Mouse (Mus musculus): ENCODE measurements at regions not wholly inside any gene's neighbourhood (a gene's known extent, or its start where the extent isn't known, plus 50 kb on each side); places are given as distances from the start of the nearest gene placed in this dataset.

DNA sequence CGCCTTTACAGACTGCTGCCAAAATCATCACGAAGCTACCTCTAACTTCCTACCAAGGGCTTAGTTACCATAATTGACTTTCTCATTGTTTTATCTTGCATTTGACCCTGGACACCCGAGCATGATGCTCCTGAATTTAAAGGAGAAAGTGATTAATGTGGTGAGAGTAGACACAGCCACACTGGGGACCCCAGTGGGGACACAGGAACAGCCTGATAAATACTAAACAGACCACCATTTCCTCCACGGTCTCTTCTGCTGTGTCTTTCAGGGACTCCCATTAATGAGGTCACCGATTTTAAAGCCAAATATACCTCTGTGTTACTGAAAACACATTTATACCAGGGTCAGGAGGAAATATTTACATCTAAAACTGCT lies 235.2 kb upstream of the Slc7a11 start:
- H3K4me3 ChIP-seq: no peak overlapping the region
- H3K36me3 ChIP-seq (replicated peaks): no peaks in the 10 kb centered on the region
- no peaks in the 10 kb centered on the region for H3K9me3 ChIP-seq
- H3K27ac ChIP-seq: no peak overlapping the region
- peaks cover 17% of the 10 kb centered on the region for H3K4me1 ChIP-seq
- WGBS: 53% methylated on average over 5 of the region's 5 CpGs
- no peak for DNase-seq (ENCODE audit: extremely low spot score, low spot score)
- no peaks in the 10 kb centered on the region for H3K27me3 ChIP-seq (ENCODE audit: poor library complexity, severe bottlenecking)

DNA sequence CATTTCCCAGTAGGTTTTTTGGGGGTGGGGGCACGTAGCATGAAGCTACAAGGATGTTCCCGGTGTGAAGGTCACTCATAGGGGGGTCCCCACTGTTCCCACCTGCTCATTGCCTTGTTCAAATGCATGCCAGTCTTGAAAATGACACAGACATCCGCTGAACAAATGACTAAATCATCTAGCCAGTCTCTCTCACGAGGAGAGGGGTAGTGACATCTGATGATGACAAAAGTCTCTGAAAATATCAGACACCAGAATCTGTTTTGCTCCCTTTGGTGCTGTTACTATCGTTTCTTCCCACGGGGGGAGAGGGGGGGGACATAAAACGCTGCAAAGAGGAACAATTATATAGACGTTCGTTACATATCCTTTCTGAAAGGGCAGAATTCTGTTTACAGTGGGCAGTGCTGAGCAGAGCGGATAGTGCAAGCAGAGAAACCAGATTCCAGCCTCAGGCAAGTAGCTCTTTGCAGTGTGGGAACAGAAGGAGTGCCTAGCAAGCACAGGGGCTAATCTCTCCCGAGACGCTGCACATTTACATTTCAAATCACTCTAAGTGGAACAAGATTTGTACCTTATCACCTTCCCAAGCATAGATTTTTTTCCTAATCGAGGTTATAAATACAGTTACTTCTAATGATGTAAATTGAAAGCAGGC lies 234.7 kb upstream of the Slc7a11 start:
- Histone ChIP-seq H3K4me3 (no peak overlapping the region), H3K9me3 (no peaks in the 10 kb centered on the region), H3K27me3 (ENCODE audit: poor library complexity, severe bottlenecking) (no peaks in the 10 kb centered on the region), H3K27ac (0 out of 2 replicates have a peak overlapping the region, but pooled peaks have one; percentile 31), H3K36me3 (replicated peaks) (no peaks in the 10 kb centered on the region), H3K4me1 (peaks cover 17% of the 10 kb centered on the region)
- WGBS: 53% methylated on average over 13 of the region's 13 CpGs
- no peak for DNase-seq (ENCODE audit: extremely low spot score, low spot score)

DNA sequence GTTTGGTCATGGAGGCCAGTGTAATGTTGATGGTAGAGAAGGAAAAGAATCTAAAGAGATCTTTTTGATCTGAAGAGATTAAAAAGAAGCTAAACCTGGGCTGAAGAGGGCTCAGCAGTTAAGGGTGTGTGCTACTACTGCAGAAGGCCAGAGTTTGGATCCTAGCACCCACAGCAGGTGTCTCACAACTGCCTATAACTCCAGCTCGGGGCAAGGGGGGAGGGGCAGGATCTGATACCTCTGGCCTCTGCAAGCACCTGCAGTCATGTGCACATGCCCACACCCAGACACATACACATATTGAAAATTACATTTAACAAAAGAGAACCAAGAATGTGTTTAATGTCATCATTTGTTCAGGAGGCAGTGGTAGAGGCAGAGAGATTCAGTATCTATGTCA lies 232.4 kb upstream of the Slc7a11 start:
- no peak overlapping the region for H3K27ac ChIP-seq
- DNase-seq (ENCODE audit: extremely low spot score, low spot score): no peak
- peaks cover 17% of the 10 kb centered on the region for H3K4me1 ChIP-seq
- H3K9me3 ChIP-seq: no peaks in the 10 kb centered on the region
- 65% methylated on average over 1 of the region's 1 CpGs for WGBS
- H3K27me3 ChIP-seq (ENCODE audit: poor library complexity, severe bottlenecking): no peaks in the 10 kb centered on the region
- no peak overlapping the region for H3K4me3 ChIP-seq
- no peaks in the 10 kb centered on the region for H3K36me3 ChIP-seq (replicated peaks)

DNA sequence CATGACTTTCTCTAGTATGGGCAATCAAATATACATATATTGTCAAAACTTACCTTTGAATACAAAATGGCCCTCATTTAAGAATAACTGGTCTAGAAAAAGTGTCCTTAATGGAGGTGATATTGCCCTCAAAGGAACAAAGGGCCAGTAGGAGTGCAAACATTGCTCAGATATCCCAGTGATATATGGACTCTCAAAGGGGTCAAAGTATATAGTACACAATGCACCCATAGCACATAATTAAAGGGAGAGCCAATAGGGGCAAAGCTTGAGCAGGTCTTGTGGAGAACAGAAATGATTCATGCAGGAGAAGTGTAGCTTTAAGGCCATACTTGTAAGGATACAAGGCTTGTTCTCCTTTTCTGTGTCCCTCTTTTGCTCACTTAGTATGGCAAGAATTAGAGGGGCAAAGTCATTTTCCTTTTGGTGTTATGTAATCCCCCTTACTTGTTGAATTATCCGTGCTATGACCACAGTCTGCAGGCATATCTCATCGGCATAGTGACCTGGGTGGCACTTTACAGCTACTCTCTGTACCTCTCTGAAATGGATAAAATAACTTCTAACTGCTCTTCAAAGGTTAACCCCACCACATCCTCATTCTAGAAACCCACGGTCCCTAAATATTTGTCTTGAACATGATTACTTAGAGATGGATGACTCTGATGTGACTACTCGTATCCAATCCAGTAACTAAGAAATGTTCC lies 231.6 kb upstream of the Slc7a11 start:
- H3K27ac ChIP-seq: no peak overlapping the region
- no peaks in the 10 kb centered on the region for H3K36me3 ChIP-seq (replicated peaks)
- 92% methylated on average over 4 of the region's 4 CpGs for WGBS
- H3K4me1 ChIP-seq: peaks cover 17% of the 10 kb centered on the region
- H3K9me3 ChIP-seq: no peaks in the 10 kb centered on the region
- H3K4me3 ChIP-seq: no peak overlapping the region
- no peak for DNase-seq (ENCODE audit: extremely low spot score, low spot score)
- no peaks in the 10 kb centered on the region for H3K27me3 ChIP-seq (ENCODE audit: poor library complexity, severe bottlenecking)

DNA sequence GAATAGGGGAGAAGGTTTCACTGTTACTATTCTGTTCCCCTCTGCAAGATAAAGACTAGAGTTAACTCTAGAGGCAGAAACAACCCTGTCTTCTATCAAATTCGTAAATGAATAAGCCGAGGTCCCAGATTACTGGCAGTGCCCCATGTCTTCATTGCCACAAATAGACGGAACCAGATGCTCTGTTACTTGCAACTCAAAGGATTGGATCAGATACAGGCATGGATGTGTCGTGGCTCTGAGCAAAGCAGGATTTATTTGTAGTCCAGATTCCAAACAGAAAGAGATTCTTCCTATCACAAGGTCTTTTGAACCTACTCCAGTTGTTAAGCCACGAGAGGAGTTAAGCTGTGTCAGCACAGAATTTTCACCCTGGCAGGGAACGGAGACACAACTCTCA lies 221.9 kb upstream of the Slc7a11 start:
- WGBS: 88% methylated on average over 6 of the region's 6 CpGs
- Histone ChIP-seq H3K9me3 (no peaks in the 10 kb centered on the region), H3K4me3 (no peak overlapping the region), H3K27ac (no peak overlapping the region), H3K4me1 (peaks cover 7% of the 10 kb centered on the region), H3K36me3 (replicated peaks) (no peaks in the 10 kb centered on the region), H3K27me3 (ENCODE audit: poor library complexity, severe bottlenecking) (no peaks in the 10 kb centered on the region)
- DNase-seq (ENCODE audit: extremely low spot score, low spot score): no peak

DNA sequence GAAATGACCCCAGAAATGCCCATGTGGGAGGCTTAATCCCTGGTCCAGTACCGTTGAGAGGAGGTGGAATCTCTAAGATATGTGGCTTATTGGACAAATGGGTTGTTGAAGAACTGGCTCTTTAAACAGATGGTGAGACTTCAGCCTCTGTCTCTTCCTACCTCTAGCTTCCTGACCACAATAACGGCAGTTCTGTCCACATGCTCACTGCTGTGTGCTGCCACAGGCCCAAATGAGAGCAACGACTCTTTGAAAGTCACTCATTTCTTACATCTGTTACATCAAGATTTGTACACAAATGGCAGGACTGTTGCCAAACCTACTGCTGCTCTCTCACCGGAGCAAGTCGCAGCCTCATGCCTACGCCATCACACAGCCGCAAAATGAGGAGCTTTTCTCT lies 217.6 kb upstream of the Slc7a11 start:
- Histone ChIP-seq H3K27ac (no peak overlapping the region), H3K36me3 (replicated peaks) (no peaks in the 10 kb centered on the region), H3K27me3 (ENCODE audit: poor library complexity, severe bottlenecking) (no peaks in the 10 kb centered on the region), H3K4me1 (peaks cover 7% of the 10 kb centered on the region), H3K4me3 (no peak overlapping the region), H3K9me3 (no peaks in the 10 kb centered on the region)
- no peak for DNase-seq (ENCODE audit: extremely low spot score, low spot score)
- WGBS: 90% methylated on average over 7 of the region's 7 CpGs

DNA sequence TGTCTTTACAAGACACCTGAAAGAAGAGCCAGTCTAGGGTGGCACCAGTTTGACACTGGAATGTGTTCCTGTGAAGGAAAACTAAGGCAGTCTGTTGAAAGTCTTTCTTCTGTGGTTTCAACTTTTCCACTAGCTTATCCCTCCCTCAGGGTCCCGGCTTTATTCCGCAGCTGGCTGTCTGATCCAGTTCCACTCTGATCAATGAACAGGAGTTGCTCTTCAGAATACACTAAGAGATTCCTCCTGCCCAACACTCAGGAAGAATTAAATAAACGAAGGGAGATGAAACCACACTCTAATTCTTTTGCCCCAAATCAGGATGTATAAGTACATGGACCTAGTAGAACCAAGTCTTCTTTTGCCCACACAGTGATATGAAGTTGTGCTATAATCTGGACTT lies 217.2 kb upstream of the Slc7a11 start:
- Histone ChIP-seq H3K27ac (no peak overlapping the region), H3K27me3 (ENCODE audit: poor library complexity, severe bottlenecking) (no peaks in the 10 kb centered on the region), H3K36me3 (replicated peaks) (no peaks in the 10 kb centered on the region), H3K4me3 (no peak overlapping the region), H3K4me1 (peaks cover 7% of the 10 kb centered on the region), H3K9me3 (no peaks in the 10 kb centered on the region)
- no peak for DNase-seq (ENCODE audit: extremely low spot score, low spot score)
- 84% methylated on average over 3 of the region's 3 CpGs for WGBS

DNA sequence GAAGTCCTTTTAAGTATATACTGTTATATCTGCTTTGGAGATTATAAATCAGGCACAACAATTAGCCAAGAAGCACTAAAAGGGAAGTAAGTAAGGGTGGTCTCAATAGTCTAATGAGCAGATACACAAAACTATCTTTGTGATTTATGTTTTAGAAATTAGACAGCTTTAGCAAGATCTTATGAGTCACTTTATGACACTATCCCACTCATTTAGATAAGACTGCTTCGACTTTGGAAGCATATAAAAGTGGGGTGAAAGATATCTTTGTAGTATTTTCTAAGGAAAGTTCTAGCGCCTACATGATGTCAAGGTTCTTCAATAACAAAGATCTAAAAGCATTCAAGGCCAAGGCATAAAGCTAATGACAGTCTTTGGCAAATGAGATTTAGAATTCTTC lies 214.5 kb upstream of the Slc7a11 start:
- Histone ChIP-seq H3K4me3 (no peak overlapping the region), H3K27ac (no peak overlapping the region), H3K4me1 (peaks cover 7% of the 10 kb centered on the region), H3K9me3 (peaks cover 4% of the 10 kb centered on the region; the same call in 1 of the 2 replicates), H3K36me3 (replicated peaks) (no peaks in the 10 kb centered on the region), H3K27me3 (ENCODE audit: poor library complexity, severe bottlenecking) (no peaks in the 10 kb centered on the region)
- WGBS: 79% methylated on average over 2 of the region's 2 CpGs
- DNase-seq (ENCODE audit: extremely low spot score, low spot score): no peak

DNA sequence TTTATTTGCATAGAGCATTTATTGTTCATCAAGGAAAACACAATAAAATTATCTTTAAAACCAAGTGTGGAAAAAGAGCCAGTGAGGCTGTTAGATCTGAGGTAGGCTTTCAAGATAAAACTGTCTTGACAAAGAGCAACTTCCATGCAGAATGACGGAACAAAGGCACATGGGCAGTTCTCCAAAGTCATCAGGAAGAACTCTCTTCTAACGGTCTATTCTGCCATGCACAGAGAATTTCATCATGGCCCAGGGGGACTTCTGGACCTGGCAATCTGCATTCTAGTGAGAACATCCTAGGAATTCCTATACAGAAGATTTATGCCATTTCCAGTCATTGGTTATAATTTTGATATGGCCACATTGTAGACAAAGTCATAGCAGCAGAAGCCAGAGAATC lies 211.0 kb upstream of the Slc7a11 start:
- 86% methylated on average over 2 of the region's 2 CpGs for WGBS
- Histone ChIP-seq H3K9me3 (peaks cover 4% of the 10 kb centered on the region; the same call in 1 of the 2 replicates), H3K4me3 (no peak overlapping the region), H3K36me3 (replicated peaks) (no peaks in the 10 kb centered on the region), H3K27ac (no peak overlapping the region), H3K4me1 (no peaks in the 10 kb centered on the region), H3K27me3 (ENCODE audit: poor library complexity, severe bottlenecking) (no peaks in the 10 kb centered on the region)
- no peak for DNase-seq (ENCODE audit: extremely low spot score, low spot score)

DNA sequence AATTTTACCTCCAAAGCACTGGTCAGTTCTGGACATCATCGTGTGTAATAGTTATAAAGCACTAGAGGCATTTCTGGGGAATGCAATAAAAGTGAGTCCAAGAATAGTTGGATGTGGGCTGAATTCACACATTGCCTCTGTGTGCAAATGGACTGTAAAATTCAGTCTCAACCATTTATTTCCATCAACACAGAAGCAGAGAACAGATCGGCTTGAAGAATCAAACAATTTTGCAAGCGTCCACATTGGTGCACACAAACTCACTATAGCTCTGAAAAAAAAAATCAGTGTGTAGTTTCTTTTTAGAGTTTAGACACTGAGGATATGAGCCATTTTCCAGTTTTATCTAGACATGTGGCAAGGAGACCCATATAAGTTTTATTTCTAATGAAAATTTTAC lies 208.9 kb upstream of the Slc7a11 start:
- no peaks in the 10 kb centered on the region for H3K36me3 ChIP-seq (replicated peaks)
- peaks cover 4% of the 10 kb centered on the region; the same call in 1 of the 2 replicates for H3K9me3 ChIP-seq
- no peaks in the 10 kb centered on the region for H3K27me3 ChIP-seq (ENCODE audit: poor library complexity, severe bottlenecking)
- H3K27ac ChIP-seq: no peak overlapping the region
- DNase-seq (ENCODE audit: extremely low spot score, low spot score): no peak
- 93% methylated on average over 3 of the region's 3 CpGs for WGBS
- H3K4me3 ChIP-seq: no peak overlapping the region
- H3K4me1 ChIP-seq: no peaks in the 10 kb centered on the region

DNA sequence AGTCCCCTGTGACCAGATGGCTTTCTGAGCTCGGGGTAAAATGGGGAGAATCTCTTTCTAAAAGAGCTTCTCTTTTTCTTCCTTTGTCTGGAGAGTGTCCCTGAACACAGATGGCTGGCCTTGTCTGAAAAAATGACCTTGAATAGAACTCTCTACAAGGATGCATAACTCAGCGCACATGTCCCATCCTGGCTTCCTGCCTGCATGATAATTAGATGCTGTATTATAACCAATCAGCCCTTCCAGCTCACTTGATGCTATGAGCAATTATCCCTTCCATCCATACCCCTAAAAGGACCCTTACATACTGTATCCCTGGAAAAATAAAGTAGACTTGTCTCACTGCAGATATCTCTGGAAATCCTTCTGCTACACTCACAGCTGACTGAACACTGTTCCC lies 199.7 kb upstream of the Slc7a11 start:
- no peak for DNase-seq (ENCODE audit: extremely low spot score, low spot score)
- Histone ChIP-seq H3K4me1 (peaks cover 19% of the 10 kb centered on the region), H3K27me3 (ENCODE audit: poor library complexity, severe bottlenecking) (peaks cover 4% of the 10 kb centered on the region; the same call in 1 of the 2 replicates), H3K9me3 (no peaks in the 10 kb centered on the region), H3K4me3 (no peak overlapping the region), H3K27ac (no peak overlapping the region), H3K36me3 (replicated peaks) (no peaks in the 10 kb centered on the region)
- WGBS: 90% methylated on average over 2 of the region's 2 CpGs

DNA sequence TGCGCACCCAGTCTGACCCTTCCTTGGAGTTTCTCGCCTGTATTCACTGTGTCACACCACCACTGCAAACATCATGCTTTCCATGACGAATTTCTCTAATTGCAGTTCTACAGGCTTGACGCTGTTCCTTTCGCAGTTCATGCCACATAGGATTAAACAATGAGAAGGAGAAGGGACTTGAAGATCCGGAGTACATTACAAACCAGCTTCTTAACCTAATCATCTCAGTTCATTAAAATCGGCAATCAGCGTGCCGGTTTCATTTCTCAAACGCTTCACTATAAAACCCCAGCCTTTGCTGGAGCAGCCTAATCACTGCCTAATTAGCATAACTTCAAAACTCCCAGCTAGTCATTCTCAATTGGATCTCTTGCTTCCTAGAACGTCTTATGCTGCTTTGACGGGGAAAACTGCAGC lies 196.5 kb upstream of the Slc7a11 start:
- no peak overlapping the region for H3K4me3 ChIP-seq
- H3K27me3 ChIP-seq (ENCODE audit: poor library complexity, severe bottlenecking): peaks cover 12% of the 10 kb centered on the region; the same call in 1 of the 2 replicates
- no peak overlapping the region for H3K27ac ChIP-seq
- no peaks in the 10 kb centered on the region for H3K36me3 ChIP-seq (replicated peaks)
- WGBS: 64% methylated on average over 12 of the region's 12 CpGs
- no peaks in the 10 kb centered on the region for H3K9me3 ChIP-seq
- H3K4me1 ChIP-seq: peaks cover 22% of the 10 kb centered on the region
- no peak for DNase-seq (ENCODE audit: extremely low spot score, low spot score)

DNA sequence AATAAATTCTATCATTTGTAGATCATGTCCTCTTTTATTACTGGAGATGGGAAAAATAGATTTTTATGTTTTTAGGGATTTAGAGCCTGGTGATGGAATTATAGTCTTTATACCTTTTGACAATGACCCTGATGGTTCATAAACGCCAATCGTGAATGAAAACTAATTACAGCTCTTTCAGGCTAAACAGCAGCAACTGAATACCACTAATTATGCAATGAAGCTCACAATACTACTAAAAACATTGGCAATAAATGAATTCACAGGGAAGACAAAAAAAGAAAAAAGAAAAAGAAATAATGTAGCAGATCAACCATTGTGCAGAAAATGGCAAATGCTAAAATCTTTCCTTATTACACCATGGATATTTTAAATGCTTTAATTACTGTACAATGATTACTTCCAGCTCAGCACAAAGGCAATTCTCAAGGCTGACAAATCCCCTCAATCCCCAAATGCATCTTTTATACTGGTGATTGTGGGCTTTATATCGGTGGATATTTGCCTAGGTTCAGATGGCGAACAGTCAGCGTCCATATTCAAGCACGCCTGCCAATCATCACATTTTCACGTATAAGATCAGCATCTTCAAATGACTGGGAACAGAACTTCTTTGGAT lies 191.2 kb upstream of the Slc7a11 start:
- Histone ChIP-seq H3K27me3 (ENCODE audit: poor library complexity, severe bottlenecking) (peaks cover 8% of the 10 kb centered on the region; the same call in 1 of the 2 replicates), H3K4me3 (no peak overlapping the region), H3K4me1 (peaks cover 15% of the 10 kb centered on the region), H3K36me3 (replicated peaks) (no peaks in the 10 kb centered on the region), H3K9me3 (no peaks in the 10 kb centered on the region), H3K27ac (no peak overlapping the region)
- DNase-seq (ENCODE audit: extremely low spot score, low spot score): no peak
- 77% methylated on average over 7 of the region's 7 CpGs for WGBS
